Mouse (Mus musculus) gastrocnemius, postnatal 36 days (tissue): ENCODE results near the gene Rab24. TPM values are rescaled to one million over a fixed set of nuclear protein-coding genes. Genes with fewer than 3 reads are reported as not detected.

Source experiments
- DNase-seq, 2 experiments: peaks; one replicate each; pipeline ENCODE4 v3.0.0; 2022
- intact Hi-C: fragments of 180-260 bp; cut with DNase I; formaldehyde crosslinking; loops from one replicate; pipeline ENCODE4 v1.15.1; 2025
- long read RNA-seq, 2 experiments: library from polyadenylated mRNA; stranded (forward); transcript quantifications; one replicate each; pipeline ENCODE4 v2.0.0; 2021
- total RNA-seq, 2 experiments: library from RNA; stranded (reverse); gene quantifications; 2 replicates each; pipeline ENCODE4 v1.2.3; 2021

Rab24 gene
- total RNA-seq = 10 to 100 TPM; 27.0 to 30.9 TPM
- long read RNA-seq, experiment 1, transcript Rab24-201 (8 exons, 1,168 nt) = major isoform, 46 of 58 reads
- long read RNA-seq, experiment 1, partial matches to known transcripts = 0 of 58 reads
- long read RNA-seq, experiment 1, other reads (novel, unspliced or antisense) = 12 of 58 reads
- long read RNA-seq, experiment 2, transcript Rab24-201 (8 exons, 1,168 nt) = major isoform, 63 of 92 reads
- long read RNA-seq, experiment 2, partial matches to known transcripts = 2 of 92 reads
- long read RNA-seq, experiment 2, other reads (novel, unspliced or antisense) = 27 of 92 reads

GRCm38 (mm10) chr13:55321434-55322129 is at the start of gene Rab24:
Gene Rab24 (minus strand): TSS chr13:55321946.
- DNase-seq = peak; percentile 85 to 87
- intact Hi-C loops = no loop called here

- intact Hi-C loops = no loop called here
- DNase-seq = no peak
Measured at GRCm38 (mm10) chr13:55371007-55371681, 49.4 kb upstream of the Rab24 start.

GRCm38 (mm10) chr13:55370234-55370633 is 48.5 kb upstream of the Rab24 start:
- DNase-seq = no peak
- intact Hi-C loops = no loop called here

GRCm38 (mm10) chr13:55369531-55370114 is 47.9 kb upstream of the Rab24 start, which contains the start of gene Rgs14:
Gene Rgs14 (plus strand): TSS chr13:55369732.
- no peak for DNase-seq

GRCm38 (mm10) chr13:55368401-55368800 is 46.7 kb upstream of the Rab24 start:
- intact Hi-C loops = no loop called here

More at GRCm38 (mm10) chr13:55369531-55370114, 47.9 kb upstream of the Rab24 start, which contains the start of gene Rgs14:
- intact Hi-C loops = no loop called here

GRCm38 (mm10) chr13:55362453-55363060 is 40.8 kb upstream of the Rab24 start, which contains the start of gene Lman2:
Gene Lman2 (minus strand): TSS chr13:55362783.
- intact Hi-C loops = no loop called here
- DNase-seq = peak; percentile 93 to 94

More at GRCm38 (mm10) chr13:55368401-55368800, 46.7 kb upstream of the Rab24 start:
- DNase-seq = no peak

- intact Hi-C loops = no loop called here
- DNase-seq = peak in 1 of 2 experiments; percentile 27
Measured at GRCm38 (mm10) chr13:55361974-55362452, 40.3 kb upstream of the Rab24 start.

- no peak for DNase-seq
- intact Hi-C loops = no loop called here
Measured at GRCm38 (mm10) chr13:55361145-55361544, 39.4 kb upstream of the Rab24 start.

GRCm38 (mm10) chr13:55346745-55347144 is 25.0 kb upstream of the Rab24 start:
- intact Hi-C loops = no loop called here

GRCm38 (mm10) chr13:55344286-55344685 is 22.5 kb upstream of the Rab24 start:
- DNase-seq = no peak
- intact Hi-C loops = no loop called here

More at GRCm38 (mm10) chr13:55346745-55347144, 25.0 kb upstream of the Rab24 start:
- DNase-seq = no peak

GRCm38 (mm10) chr13:55342469-55342868 is 20.7 kb upstream of the Rab24 start:
- DNase-seq = no peak
- intact Hi-C loops = no loop called here

- no peak for DNase-seq
- intact Hi-C loops = no loop called here
Measured at GRCm38 (mm10) chr13:55339259-55339658, 17.5 kb upstream of the Rab24 start.

GRCm38 (mm10) chr13:55338131-55339054 is 16.6 kb upstream of the Rab24 start:
- DNase-seq = no peak
- intact Hi-C loops = no loop called here

- intact Hi-C loops = no loop called here
- DNase-seq = no peak
Measured at GRCm38 (mm10) chr13:55337341-55337975, 15.7 kb upstream of the Rab24 start.

GRCm38 (mm10) chr13:55335701-55336100 is 14.0 kb upstream of the Rab24 start:
- intact Hi-C loops = no loop called here
- DNase-seq = no peak

GRCm38 (mm10) chr13:55332331-55332730 is 10.6 kb upstream of the Rab24 start:
- no peak for DNase-seq
- intact Hi-C loops = no loop called here

- intact Hi-C loops = no loop called here
- no peak for DNase-seq
Measured at GRCm38 (mm10) chr13:55330567-55331400, 9.0 kb upstream of the Rab24 start.
